Mouse (Mus musculus) heart, postnatal 10 days (tissue): ENCODE measurements around the gene Foxb2. TPM values are rescaled to one million over a fixed set of nuclear protein-coding genes. Genes with fewer than 3 reads are reported as not detected.
A peak's percentile ranks its signal among the peaks of the same experiment; 100 is the strongest.
"Not testable (repeated sequence)": the region's sequence is repeated elsewhere in the genome, so short reads cannot be mapped to it uniquely, and the experiment has no call there.

ENCODE experiments used
- DNase-seq, 2 experiments: peaks; one replicate each; pipeline ENCODE4 v3.0.0; 2021
- intact Hi-C: fragments of 180-260 bp; cut with DNase I; formaldehyde crosslinking; loops from one replicate; pipeline ENCODE4 v1.15.1; 2025
- total RNA-seq, 2 experiments: library from RNA; stranded (reverse); gene quantifications; 2 replicates each; pipeline ENCODE4 v1.2.3; 2021

Foxb2 gene
- total RNA-seq = not detected

GRCm38 (mm10) chr19:16873221-16873861, at the start of gene Foxb2:
Gene Foxb2, minus strand, starts transcription at chr19:16873805.
- DNase-seq = peak in 1 of 2 experiments; percentile 13
- intact Hi-C loops = loop anchor here (5.0 kb wide), 1 partner anchor 71 kb away; no protein-coding TSS in a partner anchor

GRCm38 (mm10) chr19:16911507-16911906, 37.9 kb upstream of the Foxb2 start:
- intact Hi-C loops = no loop called here
- no peak for DNase-seq

DNA sequence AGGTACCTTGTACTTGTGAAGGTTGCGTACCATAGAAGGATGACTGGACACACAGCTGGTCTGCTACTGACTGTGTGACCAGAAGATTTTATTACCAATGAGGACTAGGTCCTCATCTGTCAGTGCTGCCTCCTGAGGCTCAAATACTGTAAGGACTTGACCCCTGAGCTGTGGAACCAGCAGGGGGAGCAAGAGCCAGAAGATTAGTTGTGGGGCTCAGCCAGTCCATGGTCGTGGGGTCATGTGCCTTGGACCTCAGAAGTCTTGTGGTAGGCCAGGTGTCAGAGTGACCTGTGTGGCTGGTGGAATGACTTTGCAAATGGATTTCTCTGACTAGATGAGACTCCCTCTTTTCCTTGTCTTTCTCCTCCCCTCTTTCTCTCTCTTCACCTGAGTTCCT, 29.5 kb upstream of the Foxb2 start:
- intact Hi-C loops = loop anchor here (5.0 kb wide), 2 partner anchors 54 to 84 kb away; partner anchors contain the start of gene Prune2
- peak; percentile 10 to 29 for DNase-seq

- DNase-seq = peak in 1 of 2 experiments; percentile 11
- intact Hi-C loops = loop anchor here (1.0 to 5.0 kb wide), 3 partner anchors 58 to 131 kb away; partner anchors contain the start of gene Prune2
Observed at GRCm38 (mm10) chr19:16899716-16900115, 26.1 kb upstream of the Foxb2 start.

- DNase-seq = no peak
- intact Hi-C loops = no loop called here
Observed at GRCm38 (mm10) chr19:16898576-16898975, 25.0 kb upstream of the Foxb2 start.

- intact Hi-C loops = no loop called here
- no peak for DNase-seq
Observed at GRCm38 (mm10) chr19:16876458-16876770, 2.8 kb upstream of the Foxb2 start.

GRCm38 (mm10) chr19:16875631-16876457, 2.2 kb upstream of the Foxb2 start:
- no peak for DNase-seq
- intact Hi-C loops = no loop called here

DNA sequence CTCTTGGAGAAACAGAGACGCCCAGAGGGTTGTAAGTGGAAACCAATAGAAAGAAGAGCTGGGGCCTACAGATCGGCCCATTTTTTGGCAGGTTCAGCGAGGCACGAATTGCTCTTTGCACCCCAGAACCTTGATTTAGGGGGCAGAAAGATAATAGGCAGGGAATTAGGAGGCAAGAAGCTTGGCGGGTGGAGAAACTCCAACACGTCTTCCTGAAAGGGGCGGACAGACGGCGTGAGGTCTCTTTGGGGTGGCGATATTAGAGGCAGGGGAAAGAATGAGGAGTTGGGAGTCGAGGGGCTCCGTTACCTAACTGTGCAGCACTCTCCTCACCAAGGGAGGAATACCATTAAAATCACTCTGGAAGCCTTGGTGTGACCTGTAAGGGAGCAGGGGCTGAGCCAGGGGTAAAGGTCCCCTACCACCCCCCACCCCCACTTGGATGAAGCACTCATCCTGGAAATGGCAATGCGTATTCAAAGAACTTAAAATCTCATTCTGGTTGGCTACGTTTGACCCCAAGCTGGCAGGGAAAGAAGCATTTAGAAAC, 1.5 kb upstream of the Foxb2 start:
- DNase-seq = no peak
- intact Hi-C loops = loop anchor here (5.0 kb wide), 1 partner anchor 73 kb away; no protein-coding TSS in a partner anchor

GRCm38 (mm10) chr19:16873942-16874861, 597 bp upstream of the Foxb2 start:
- peak in 1 of 2 experiments; percentile 18 for DNase-seq
- intact Hi-C loops = loop anchor here (5.0 kb wide), 1 partner anchor 72 kb away; no protein-coding TSS in a partner anchor

DNA sequence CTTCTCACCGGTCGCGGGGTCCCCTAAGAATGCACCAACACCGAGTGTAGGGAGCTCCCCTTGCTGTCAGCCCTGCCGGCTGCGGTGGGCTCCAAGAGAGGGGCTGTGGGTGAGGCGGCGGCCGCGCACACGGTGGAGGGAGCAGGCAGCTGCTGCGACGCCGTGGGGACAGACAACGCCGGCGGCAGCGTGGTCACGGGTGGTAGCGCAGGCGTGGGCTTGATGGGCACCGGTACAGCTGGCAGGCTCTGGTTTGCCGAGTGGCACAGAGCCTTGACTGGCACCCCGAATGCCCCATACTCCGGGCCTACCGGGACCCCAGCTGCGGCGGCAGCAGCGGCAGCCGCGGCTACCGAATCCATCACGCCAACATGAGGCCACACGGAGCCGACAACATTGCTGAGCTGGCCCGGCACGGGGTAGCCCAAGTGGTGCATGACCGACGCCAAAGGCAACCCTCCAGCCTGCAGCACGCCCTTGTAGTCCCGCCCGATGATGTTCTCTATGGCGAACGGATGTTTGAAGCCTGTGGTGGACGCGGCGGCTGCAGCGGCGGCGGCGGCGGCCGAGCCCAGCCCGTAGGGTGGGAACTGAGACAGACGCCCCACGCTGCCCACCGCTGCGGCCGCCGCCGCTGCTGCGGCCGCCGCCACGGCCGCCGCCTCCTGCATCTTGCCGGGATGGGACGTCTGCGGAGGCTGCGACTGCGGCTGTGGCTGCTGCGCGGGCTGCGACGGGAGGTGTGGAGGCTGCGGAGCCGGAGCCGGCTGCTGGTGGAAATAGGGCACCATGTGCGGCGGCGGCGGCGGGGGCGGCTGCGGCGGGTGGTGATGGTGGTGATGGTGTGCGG, 1.0 kb downstream of the Foxb2 start:
- intact Hi-C loops = loop anchor here (5.0 kb wide), 1 partner anchor 70 kb away; no protein-coding TSS in a partner anchor

GRCm38 (mm10) chr19:16871192-16871760, 2.3 kb downstream of the Foxb2 start:
- peak in 1 of 2 experiments; percentile 27 for DNase-seq

More for the DNA sequence above, 1.0 kb downstream of the Foxb2 start:
- peak; percentile 29 to 34 for DNase-seq

GRCm38 (mm10) chr19:16870501-16871191, 3.0 kb downstream of the Foxb2 start:
- intact Hi-C loops = loop anchor here (5.0 kb wide), 1 partner anchor 68 kb away; no protein-coding TSS in a partner anchor
- DNase-seq = peak in 1 of 2 experiments; percentile 14

More at GRCm38 (mm10) chr19:16871192-16871760, 2.3 kb downstream of the Foxb2 start:
- intact Hi-C loops = loop anchor here (5.0 kb wide), 1 partner anchor 69 kb away; no protein-coding TSS in a partner anchor

DNA sequence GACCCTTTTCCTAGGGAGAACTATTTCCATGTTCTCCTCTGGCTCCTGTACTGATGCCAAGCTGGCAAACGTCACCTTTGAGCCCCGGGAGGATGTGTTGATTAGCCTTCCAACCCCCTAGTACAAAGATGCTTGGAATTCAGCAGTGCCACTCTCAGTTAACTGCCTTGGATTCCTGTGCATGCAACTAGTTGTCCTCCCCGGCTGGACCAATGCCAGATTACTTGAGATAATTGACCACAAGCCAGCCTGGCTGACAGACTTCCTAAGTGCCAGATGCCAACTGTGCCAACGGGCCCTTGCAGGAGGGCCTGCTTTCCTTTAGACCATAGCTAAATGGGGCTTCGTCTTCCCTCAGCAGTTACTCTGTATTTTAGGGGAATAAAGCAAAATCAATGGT, 5.1 kb downstream of the Foxb2 start:
- intact Hi-C loops = no loop called here
- peak; percentile 81 to 84 for DNase-seq

GRCm38 (mm10) chr19:16858646-16859045, 15.0 kb downstream of the Foxb2 start:
- no peak for DNase-seq
- intact Hi-C loops = no loop called here

- DNase-seq = no peak
- intact Hi-C loops = no loop called here
Observed at GRCm38 (mm10) chr19:16856752-16857151, 16.9 kb downstream of the Foxb2 start.

- intact Hi-C loops, DNase-seq: not testable (repeated sequence)
Observed at GRCm38 (mm10) chr19:16844091-16844490, 29.5 kb downstream of the Foxb2 start.

DNA sequence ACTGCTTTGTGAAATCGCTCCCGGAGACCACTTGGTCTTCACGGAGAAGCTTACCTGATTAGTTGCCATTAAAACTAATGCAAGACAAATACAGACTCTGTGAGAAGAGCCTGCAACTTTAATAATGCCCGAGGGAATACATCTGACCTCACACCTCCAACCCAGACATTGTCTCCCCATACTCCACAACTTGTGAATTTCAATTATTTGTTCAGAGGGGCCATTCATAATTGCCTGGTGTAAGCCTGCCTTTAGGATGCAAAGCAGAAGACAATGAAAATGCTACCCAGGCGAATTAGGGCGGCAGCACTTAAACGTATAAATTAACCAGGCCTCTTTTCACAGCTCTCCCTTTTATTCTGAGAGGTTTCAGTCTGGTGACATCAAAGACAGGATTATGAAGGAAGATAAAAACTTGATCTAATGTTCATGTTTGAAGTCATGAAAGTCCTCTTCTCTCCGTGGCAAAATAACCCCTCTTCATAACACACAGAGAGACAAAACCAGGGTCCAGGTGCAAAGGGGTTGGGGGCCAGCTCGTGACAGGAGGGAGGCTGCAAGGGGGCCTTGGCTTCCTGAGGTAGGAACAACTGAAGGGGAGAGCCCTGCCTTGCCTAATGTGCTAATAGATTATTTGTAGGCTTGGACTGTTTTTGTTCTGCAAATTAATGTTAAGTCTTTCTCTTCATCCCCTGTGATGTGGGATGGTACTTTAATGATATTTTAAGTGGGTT, 31.9 kb downstream of the Foxb2 start:
- intact Hi-C loops = no loop called here
- no peak for DNase-seq
